Mouse (Mus musculus): ENCODE data around the gene Gm9049.
"Not testable (repeated sequence)": the region's sequence is repeated elsewhere in the genome, so short reads cannot be mapped to it uniquely, and the experiment has no call there.

The Gm9049 gene

GRCm38 (mm10) chr10:118354005-118354404 is at the start of gene Gm9049:
Gene Gm9049, minus strand, starts transcription at chr10:118354105.
- DNase-seq, result not testable (repeated sequence)

- no peak for DNase-seq
Measured at GRCm38 (mm10) chr10:118399917-118400316, 46.0 kb upstream of the Gm9049 start.

- peak; percentile 50 for DNase-seq
Measured at GRCm38 (mm10) chr10:118370443-118370842, 16.5 kb upstream of the Gm9049 start.

GRCm38 (mm10) chr10:118369518-118369917 is 15.6 kb upstream of the Gm9049 start:
- DNase-seq, result no peak

- not testable (repeated sequence) for DNase-seq
Measured at GRCm38 (mm10) chr10:118348579-118348978, 5.3 kb downstream of the Gm9049 start, which contains the start of gene Gm9048. Gene Gm9048, minus strand, starts transcription at chr10:118348679.

GRCm38 (mm10) chr10:118343155-118343554 is 10.8 kb downstream of the Gm9049 start, which contains the start of gene Gm9046:
Gene Gm9046, minus strand, starts transcription at chr10:118343255.
- not testable (repeated sequence) for DNase-seq

- not testable (repeated sequence) for DNase-seq
Measured at GRCm38 (mm10) chr10:118337731-118338130, 16.2 kb downstream of the Gm9049 start, which contains the start of gene Gm9045. Gene Gm9045, minus strand, starts transcription at chr10:118337831.

- DNase-seq, result not testable (repeated sequence)
Measured at GRCm38 (mm10) chr10:118332308-118332707, 21.6 kb downstream of the Gm9049 start, which contains the start of gene Gm9044. Gene Gm9044, minus strand, starts transcription at chr10:118332408.

- not testable (repeated sequence) for DNase-seq
Measured at GRCm38 (mm10) chr10:118326869-118327268, 27.0 kb downstream of the Gm9049 start, which contains the start of gene Gm9040. Gene Gm9040, minus strand, starts transcription at chr10:118326969.

GRCm38 (mm10) chr10:118319024-118319423 is 34.9 kb downstream of the Gm9049 start:
- DNase-seq, result no peak

GRCm38 (mm10) chr10:118302133-118302532 is 51.8 kb downstream of the Gm9049 start:
- not testable (repeated sequence) for DNase-seq
